Mouse (Mus musculus) stomach, postnatal 0 days (tissue): ENCODE results near the gene Ehmt1.

ENCODE experiments used
- CTCF ChIP-seq: IDR thresholded peaks from 2 replicates; pipeline ENCODE4 v1.5.1; 2016; ENCODE audit warnings: antibody characterized with exemption, low read depth, mild to moderate bottlenecking, moderate library complexity
- EP300 ChIP-seq: optimal IDR thresholded peaks from 2 replicates; pipeline ENCODE3; 2016; ENCODE audit warnings: antibody characterized with exemption

DNA sequence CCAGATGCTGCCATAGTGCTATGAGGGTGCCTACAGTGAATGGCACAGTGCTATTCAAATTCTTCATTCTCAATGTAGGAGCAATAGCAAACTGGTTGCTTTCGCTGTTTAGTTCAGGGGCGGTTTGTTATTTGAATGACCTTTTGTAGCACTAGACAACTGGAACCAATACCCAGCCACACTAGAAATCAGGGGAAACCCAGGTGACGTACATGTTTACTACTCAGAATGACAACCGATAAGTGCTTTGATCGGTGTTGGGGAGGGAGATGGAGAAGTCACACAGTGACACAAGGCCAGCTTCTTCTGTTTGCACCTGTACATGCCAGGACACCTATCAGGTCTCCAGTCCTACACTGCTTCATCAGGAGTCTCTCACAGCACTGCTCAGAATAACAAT, 10.2 kb upstream of the Ehmt1 start:
- TF ChIP-seq CTCF (no peak), EP300 (no peak)
